Mouse (Mus musculus): Measurements from ENCODE around the gene Fn1. TPM values are rescaled to one million over a fixed set of nuclear protein-coding genes. Genes with fewer than 3 reads are reported as not detected.

The Fn1 gene
- total and polyA plus RNA-seq, 3 experiments = 40.5 to 95.9 (median 58.2) TPM

DNA sequence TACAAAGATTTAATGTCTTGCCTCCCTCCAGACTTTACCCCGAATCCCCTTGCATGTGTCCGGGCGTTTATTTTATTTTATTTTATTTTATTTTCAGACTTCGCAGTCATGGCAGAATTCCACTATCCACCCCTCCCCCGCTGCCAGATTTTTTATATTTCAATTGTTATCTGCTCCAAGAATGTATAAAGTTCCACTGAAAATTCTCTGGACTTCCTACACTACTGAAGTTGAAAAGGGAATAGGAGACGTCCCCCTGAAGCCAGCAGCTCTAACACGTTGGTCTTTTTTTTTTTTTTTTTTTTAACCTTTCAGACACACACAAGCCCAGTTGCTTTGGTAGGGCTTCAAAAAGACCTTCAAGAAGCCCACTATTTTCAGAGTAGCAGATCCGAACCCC lies 1.2 kb upstream of the Fn1 start:
- no peaks in the 10 kb centered on the region for H3K79me2 ChIP-seq (replicated peaks; ENCODE audit: control insufficient read depth, insufficient read depth, low read length)
- peaks cover 2% of the 10 kb centered on the region for H3K4me1 ChIP-seq (ENCODE audit: control insufficient read depth, insufficient read depth, low read length)
- 21% methylated on average over 8 of the region's 8 CpGs for WGBS
- no peaks in the 10 kb centered on the region for H3K27me3 ChIP-seq (ENCODE audit: control insufficient read depth, insufficient read depth, low read length)
- peak overlapping the region; percentile 61 for H3K4me3 ChIP-seq
- intact Hi-C loops (cut with DNase I) = no loop called here
- H3K27ac ChIP-seq = no peak overlapping the region; the same call in 1 of the 2 replicates
- no peak for TF ChIP-seq EP300 (IDR thresholded peaks at IDR 0.05; ENCODE audit: insufficient read depth, low read depth, low read length)
- no peak for TF ChIP-seq CTCF (IDR thresholded peaks at IDR 0.05)
- no peak for TF ChIP-seq POLR2A (IDR thresholded peaks at IDR 0.05; ENCODE audit: insufficient read depth, low read depth, low read length)
- no peaks in the 10 kb centered on the region for H3K36me3 ChIP-seq (ENCODE audit: control insufficient read depth, insufficient read depth, low read length)
- H3K9ac ChIP-seq (ENCODE audit: low read depth, low read length) = peak overlapping the region; percentile 50
- DNase-seq = no peak

DNA sequence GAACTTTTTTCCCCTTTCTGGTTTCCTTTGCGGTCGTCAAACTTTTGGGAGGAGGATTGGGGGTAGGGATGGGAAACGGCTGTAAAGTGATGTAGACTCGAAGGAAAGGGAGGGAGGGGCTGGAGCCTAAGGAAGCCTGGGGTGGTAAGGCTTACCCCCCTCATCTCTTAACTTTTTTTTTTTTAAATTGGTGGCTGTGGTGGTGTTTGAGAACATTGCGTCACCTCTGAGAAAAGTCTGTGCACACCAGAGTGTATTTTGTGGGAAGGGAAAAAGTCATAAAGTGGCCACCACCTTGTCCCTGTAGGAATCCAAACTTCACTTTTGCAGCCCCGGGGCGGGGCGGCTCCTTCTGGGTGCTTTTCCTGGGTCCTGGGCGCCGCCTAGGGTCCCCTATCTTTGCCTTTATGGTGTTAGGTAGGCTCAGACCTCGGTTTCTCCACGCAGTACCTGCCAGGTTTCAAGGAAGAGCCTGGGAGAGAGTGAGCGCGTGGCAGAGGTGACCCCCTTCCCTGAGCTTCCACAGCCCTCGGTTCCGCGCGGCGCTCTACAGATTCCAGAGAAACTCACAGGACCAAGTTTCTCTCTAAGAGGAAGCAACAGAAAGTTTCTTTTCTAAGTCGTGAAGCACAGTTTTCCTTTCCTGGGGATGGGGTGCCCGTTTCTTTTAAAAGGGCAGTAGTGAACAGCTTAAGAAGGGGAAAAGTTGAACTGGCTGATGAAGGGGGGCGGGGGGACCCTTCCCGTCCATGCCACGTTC lies 580 bp upstream of the Fn1 start:
- no peak for TF ChIP-seq EP300 (IDR thresholded peaks at IDR 0.05; ENCODE audit: insufficient read depth, low read depth, low read length)
- TF ChIP-seq CTCF (IDR thresholded peaks at IDR 0.05) = no peak
- WGBS = 2% methylated on average over 24 of the region's 24 CpGs

GRCm38 (mm10) chr1:71651828-71652227 lies 1.2 kb downstream of the Fn1 start:
- no peak overlapping the region for H3K4me3 ChIP-seq
- no peak for DNase-seq
- H3K4me1 ChIP-seq (ENCODE audit: control insufficient read depth, insufficient read depth, low read length) = peaks cover 2% of the 10 kb centered on the region
- no peak overlapping the region for H3K27ac ChIP-seq
- TF ChIP-seq EP300 (IDR thresholded peaks at IDR 0.05; ENCODE audit: insufficient read depth, low read depth, low read length) (no peak), POLR2A (IDR thresholded peaks at IDR 0.05; ENCODE audit: insufficient read depth, low read depth, low read length) (no peak), CTCF (IDR thresholded peaks at IDR 0.05) (no peak)
- 31% methylated on average over 1 of the region's 1 CpGs for WGBS
- no peaks in the 10 kb centered on the region for H3K79me2 ChIP-seq (replicated peaks; ENCODE audit: control insufficient read depth, insufficient read depth, low read length)
- H3K27me3 ChIP-seq (ENCODE audit: control insufficient read depth, insufficient read depth, low read length) = no peaks in the 10 kb centered on the region
- intact Hi-C loops (cut with DNase I) = no loop called here
- H3K36me3 ChIP-seq (ENCODE audit: control insufficient read depth, insufficient read depth, low read length) = no peaks in the 10 kb centered on the region
- no peak overlapping the region for H3K9ac ChIP-seq (ENCODE audit: low read depth, low read length)

More for the DNA sequence above, 580 bp upstream of the Fn1 start:
- no peaks in the 10 kb centered on the region for H3K27me3 ChIP-seq (ENCODE audit: control insufficient read depth, insufficient read depth, low read length)
- H3K79me2 ChIP-seq (replicated peaks; ENCODE audit: control insufficient read depth, insufficient read depth, low read length) = no peaks in the 10 kb centered on the region
- H3K4me1 ChIP-seq (ENCODE audit: control insufficient read depth, insufficient read depth, low read length) = peaks cover 2% of the 10 kb centered on the region
- peak in 1 of 2 experiments; percentile 44 for DNase-seq
- H3K36me3 ChIP-seq (ENCODE audit: control insufficient read depth, insufficient read depth, low read length) = no peaks in the 10 kb centered on the region
- intact Hi-C loops (cut with DNase I) = no loop called here
- H3K27ac ChIP-seq = peak overlapping the region; percentile 71
- peak overlapping the region; percentile 50 for H3K9ac ChIP-seq (ENCODE audit: low read depth, low read length)
- peak overlapping the region; percentile 61 for H3K4me3 ChIP-seq

DNA sequence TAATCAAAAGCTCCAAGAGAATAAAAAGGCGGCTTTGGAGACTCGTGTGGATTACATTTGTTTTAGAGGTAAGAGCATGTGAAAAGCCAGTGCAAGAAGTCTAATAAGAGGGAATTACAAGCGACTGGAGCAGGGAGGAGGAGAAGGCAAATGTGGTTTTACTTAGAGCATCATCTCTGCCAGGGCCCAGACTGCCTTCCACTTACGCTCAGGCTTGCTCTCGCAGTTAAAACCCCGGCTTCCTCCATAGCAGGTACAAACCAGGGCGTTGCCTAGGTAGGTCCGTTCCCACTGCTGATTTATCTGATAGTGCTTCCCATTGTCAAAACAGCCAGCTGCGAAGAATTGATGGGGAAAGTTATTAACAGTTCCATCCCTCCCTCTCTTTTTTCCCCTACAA lies 1.7 kb downstream of the Fn1 start:
- intact Hi-C loops (cut with DNase I) = no loop called here
- H3K27me3 ChIP-seq (ENCODE audit: control insufficient read depth, insufficient read depth, low read length) = no peaks in the 10 kb centered on the region
- no peak overlapping the region for H3K4me3 ChIP-seq
- H3K27ac ChIP-seq = no peak overlapping the region
- no peak for DNase-seq
- no peaks in the 10 kb centered on the region for H3K79me2 ChIP-seq (replicated peaks; ENCODE audit: control insufficient read depth, insufficient read depth, low read length)
- H3K4me1 ChIP-seq (ENCODE audit: control insufficient read depth, insufficient read depth, low read length) = peaks cover 2% of the 10 kb centered on the region
- H3K9ac ChIP-seq (ENCODE audit: low read depth, low read length) = no peak overlapping the region
- no peaks in the 10 kb centered on the region for H3K36me3 ChIP-seq (ENCODE audit: control insufficient read depth, insufficient read depth, low read length)
- no peak for TF ChIP-seq EP300 (IDR thresholded peaks at IDR 0.05; ENCODE audit: insufficient read depth, low read depth, low read length)
- no peak for TF ChIP-seq POLR2A (IDR thresholded peaks at IDR 0.05; ENCODE audit: insufficient read depth, low read depth, low read length)
- no peak for TF ChIP-seq CTCF (IDR thresholded peaks at IDR 0.05)
- WGBS = 50% methylated on average over 9 of the region's 9 CpGs

- H3K79me2 ChIP-seq (replicated peaks; ENCODE audit: control insufficient read depth, insufficient read depth, low read length) = no peaks in the 10 kb centered on the region
- H3K36me3 ChIP-seq (ENCODE audit: control insufficient read depth, insufficient read depth, low read length) = no peaks in the 10 kb centered on the region
- H3K27ac ChIP-seq = peak overlapping the region; percentile 40; the same call in 1 of the 2 replicates
- intact Hi-C loops (cut with DNase I) = no loop called here
- no peak overlapping the region for H3K4me3 ChIP-seq
- no peak for TF ChIP-seq CTCF (IDR thresholded peaks at IDR 0.05)
- no peak for TF ChIP-seq POLR2A (IDR thresholded peaks at IDR 0.05; ENCODE audit: insufficient read depth, low read depth, low read length)
- no peak for TF ChIP-seq EP300 (IDR thresholded peaks at IDR 0.05; ENCODE audit: insufficient read depth, low read depth, low read length)
- H3K27me3 ChIP-seq (ENCODE audit: control insufficient read depth, insufficient read depth, low read length) = no peaks in the 10 kb centered on the region
- 43% methylated on average over 6 of the region's 6 CpGs for WGBS
- H3K4me1 ChIP-seq (ENCODE audit: control insufficient read depth, insufficient read depth, low read length) = peaks cover 2% of the 10 kb centered on the region
- no peak overlapping the region for H3K9ac ChIP-seq (ENCODE audit: low read depth, low read length)
- DNase-seq = no peak
Measured at GRCm38 (mm10) chr1:71650741-71651140, 2.3 kb downstream of the Fn1 start.

- 78% methylated on average over 7 of the region's 7 CpGs for WGBS
- Histone ChIP-seq H3K27me3 (ENCODE audit: control insufficient read depth, insufficient read depth, low read length) (no peaks in the 10 kb centered on the region), H3K36me3 (ENCODE audit: control insufficient read depth, insufficient read depth, low read length) (no peaks in the 10 kb centered on the region)
Measured at GRCm38 (mm10) chr1:71648166-71648565, 4.8 kb downstream of the Fn1 start.

More at GRCm38 (mm10) chr1:71648166-71648565, 4.8 kb downstream of the Fn1 start:
- H3K9ac ChIP-seq (ENCODE audit: low read depth, low read length) = no peak overlapping the region
- peaks cover 2% of the 10 kb centered on the region for H3K4me1 ChIP-seq (ENCODE audit: control insufficient read depth, insufficient read depth, low read length)
- no peak for DNase-seq
- no peak overlapping the region for H3K27ac ChIP-seq
- no peaks in the 10 kb centered on the region for H3K79me2 ChIP-seq (replicated peaks; ENCODE audit: control insufficient read depth, insufficient read depth, low read length)
- intact Hi-C loops (cut with DNase I) = no loop called here
- no peak for TF ChIP-seq CTCF (IDR thresholded peaks at IDR 0.05)
- TF ChIP-seq POLR2A (IDR thresholded peaks at IDR 0.05; ENCODE audit: insufficient read depth, low read depth, low read length) = no peak
- no peak overlapping the region for H3K4me3 ChIP-seq

All from heart, adult 2 months (tissue).